Mouse (Mus musculus) testis, adult 2 months (tissue): ENCODE measurements around the gene Slc35b2. TPM values are rescaled to one million over a fixed set of nuclear protein-coding genes. Genes with fewer than 3 reads are reported as not detected.

ENCODE experiments used
- H3K27ac ChIP-seq: fragments of 200-500 bp; 2 replicates; pipeline ENCODE4 v1.5.1; 2012; ENCODE audit warnings: low read depth, low read length; ENCODE audit not compliant: control insufficient read depth, insufficient read depth
- H3K27me3 ChIP-seq: fragments of 200-500 bp; 2 replicates; pipeline ENCODE4 v1.6.1; 2012; ENCODE audit warnings: mild to moderate bottlenecking, low read length, moderate library complexity; ENCODE audit not compliant: control insufficient read depth, insufficient read depth
- H3K36me3 ChIP-seq: fragments of 200-500 bp; 2 replicates; pipeline ENCODE4 v1.6.1; 2012; ENCODE audit warnings: mild to moderate bottlenecking, low read length; ENCODE audit not compliant: control insufficient read depth, insufficient read depth
- H3K4me1 ChIP-seq: fragments of 200-500 bp; 2 replicates; pipeline ENCODE4 v1.6.1; 2012; ENCODE audit warnings: low read length; ENCODE audit not compliant: control insufficient read depth, insufficient read depth
- H3K4me3 ChIP-seq: fragments of 200-500 bp; 2 replicates; pipeline ENCODE4 v1.5.1; 2012; ENCODE audit warnings: low read depth, mild to moderate bottlenecking, low read length, moderate library complexity, mixed read lengths; ENCODE audit not compliant: control insufficient read depth
- CTCF ChIP-seq: fragments of 200-500 bp; IDR thresholded peaks from 2 replicates; pipeline ENCODE4 v1.5.1; 2012; ENCODE audit warnings: low read depth, mild to moderate bottlenecking, inconsistent platforms, low read length, moderate library complexity; ENCODE audit not compliant: control insufficient read depth, insufficient read depth, insufficient replicate concordance
- POLR2A ChIP-seq: fragments of 200-500 bp; IDR thresholded peaks from 2 replicates; pipeline ENCODE4 v1.6.1; 2012; ENCODE audit warnings: low read depth, mild to moderate bottlenecking, inconsistent platforms, low read length, moderate library complexity; ENCODE audit not compliant: control insufficient read depth
- polyA plus RNA-seq: library from polyadenylated mRNA; depleted of rRNA; stranded (reverse); fragments of >200 nt; gene quantifications from 2 replicates; pipeline ENCODE4 v1.2.3, GENCODE M21; 2012; rRNA removed

Slc35b2 gene
- polyA plus RNA-seq, 1 experiment, result 26.6 TPM

GRCm38 (mm10) chr17:45606992-45607879 is 43.6 kb downstream of the Slc35b2 start:
- Histone ChIP-seq H3K36me3 (no peaks in the 10 kb centered on the region), H3K27ac (peak overlapping the region; percentile 72)

DNA sequence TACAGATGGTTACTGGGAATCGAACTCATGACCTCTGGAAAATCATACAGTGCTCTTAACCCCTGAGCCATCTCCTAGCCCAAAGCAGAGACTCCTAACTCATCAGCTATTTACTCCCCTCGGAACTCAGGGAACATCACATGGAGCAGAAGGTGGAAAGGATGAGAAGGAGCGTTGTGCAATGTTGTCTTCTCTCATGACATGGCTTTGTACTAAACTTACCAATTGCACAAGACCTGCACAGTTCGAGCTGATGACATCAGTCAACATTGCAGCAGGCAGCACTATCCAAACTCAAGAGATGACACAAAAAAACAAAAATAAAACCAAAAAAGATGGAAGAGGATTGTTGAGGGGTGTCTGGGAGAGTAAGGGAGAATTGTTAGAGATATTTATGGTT is 44.7 kb downstream of the Slc35b2 start:
- no peak overlapping the region for H3K4me3 ChIP-seq
- no peaks in the 10 kb centered on the region for H3K4me1 ChIP-seq
- H3K27ac ChIP-seq, result no peak overlapping the region
- no peaks in the 10 kb centered on the region for H3K36me3 ChIP-seq
- no peak for TF ChIP-seq CTCF
- no peak for TF ChIP-seq POLR2A
- no peaks in the 10 kb centered on the region for H3K27me3 ChIP-seq

More at GRCm38 (mm10) chr17:45606992-45607879, 43.6 kb downstream of the Slc35b2 start:
- TF ChIP-seq POLR2A (no peak), CTCF (no peak)
- peaks cover 1% of the 10 kb centered on the region for H3K4me1 ChIP-seq
- no peaks in the 10 kb centered on the region for H3K27me3 ChIP-seq
- H3K4me3 ChIP-seq, result no peak overlapping the region

GRCm38 (mm10) chr17:45610144-45610866 is 46.6 kb downstream of the Slc35b2 start:
- H3K4me1 ChIP-seq, result no peaks in the 10 kb centered on the region
- no peaks in the 10 kb centered on the region for H3K27me3 ChIP-seq
- peak overlapping the region; percentile 58; the same call in 1 of the 2 replicates for H3K27ac ChIP-seq
- no peak overlapping the region for H3K4me3 ChIP-seq
- no peak for TF ChIP-seq CTCF
- no peaks in the 10 kb centered on the region for H3K36me3 ChIP-seq

DNA sequence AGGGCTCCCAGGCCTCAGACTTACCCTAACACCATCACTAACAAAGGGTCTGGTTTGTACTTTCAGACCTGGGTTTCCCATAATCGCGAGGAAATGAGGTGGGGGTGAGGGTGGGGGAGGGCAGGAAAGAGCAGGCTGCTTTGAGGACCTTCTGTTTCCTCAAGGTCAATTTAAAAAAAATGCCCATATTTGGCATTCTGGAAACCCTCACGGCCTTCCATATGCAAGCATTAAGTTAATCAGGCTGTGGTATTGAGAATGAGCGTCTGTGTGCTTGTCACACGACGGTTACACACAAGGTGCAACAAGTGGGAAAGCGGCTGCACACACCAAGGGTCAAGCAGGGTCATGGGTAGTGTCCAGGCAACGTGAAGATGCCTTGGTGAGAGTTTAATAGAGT is 48.3 kb downstream of the Slc35b2 start:
- Histone ChIP-seq H3K36me3 (no peaks in the 10 kb centered on the region), H3K27ac (no peak overlapping the region), H3K4me3 (no peak overlapping the region), H3K27me3 (no peaks in the 10 kb centered on the region), H3K4me1 (no peaks in the 10 kb centered on the region)
- TF ChIP-seq CTCF, result no peak
- no peak for TF ChIP-seq POLR2A

DNA sequence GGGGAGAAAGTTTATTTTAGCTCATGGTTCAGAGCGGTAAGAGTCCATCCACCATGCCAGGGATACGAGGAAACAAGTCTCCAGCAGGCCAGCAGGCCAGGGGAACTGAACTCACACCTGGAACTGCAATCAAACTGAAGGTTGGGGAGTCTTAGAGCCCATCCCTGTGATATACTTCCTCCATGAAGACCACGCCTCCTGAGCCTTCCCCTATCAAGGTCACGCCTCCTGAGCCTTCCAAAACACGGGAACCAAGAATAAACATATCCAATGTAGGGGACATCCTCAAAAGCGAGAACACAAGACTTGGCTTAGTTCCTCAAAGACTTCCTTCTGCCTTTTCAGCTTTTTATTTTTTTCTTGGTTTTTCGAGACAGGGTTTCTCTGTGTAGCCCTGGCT is 49.2 kb downstream of the Slc35b2 start:
- Histone ChIP-seq H3K27me3 (no peaks in the 10 kb centered on the region), H3K36me3 (no peaks in the 10 kb centered on the region), H3K27ac (no peak overlapping the region), H3K4me1 (peaks cover under 1% of the 10 kb centered on the region; the same call in 1 of the 2 replicates), H3K4me3 (no peak overlapping the region)
- TF ChIP-seq POLR2A, result no peak

DNA sequence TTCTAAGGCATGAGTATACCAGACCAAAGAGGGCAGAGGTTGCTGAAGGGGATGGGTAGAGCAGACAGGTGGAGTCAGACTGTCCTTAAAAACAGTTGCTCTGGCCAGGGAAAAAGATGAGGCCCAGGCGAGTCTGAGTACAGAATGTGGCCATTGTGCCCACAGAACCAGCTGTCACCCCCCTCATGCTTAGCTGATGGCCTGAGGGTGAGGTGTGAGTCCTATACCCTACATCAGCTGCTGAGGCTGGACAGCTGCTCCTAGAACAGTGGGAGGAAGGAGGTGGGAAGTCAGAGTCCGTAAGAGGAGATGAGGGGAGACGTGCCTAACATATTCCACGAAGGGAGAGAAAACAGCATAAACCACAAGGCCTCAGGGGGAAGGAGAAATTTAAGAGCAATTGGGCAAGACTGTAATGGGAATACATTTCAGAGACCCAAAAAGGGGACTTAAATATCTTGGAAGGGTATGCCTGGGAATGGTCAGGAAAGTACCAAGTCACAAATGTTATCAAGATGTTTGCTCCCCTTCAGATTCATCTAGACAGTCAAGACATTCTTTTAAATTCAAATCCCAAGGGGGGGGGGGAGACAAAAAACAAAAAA is 52.5 kb downstream of the Slc35b2 start:
- Histone ChIP-seq H3K27ac (no peak overlapping the region), H3K36me3 (no peaks in the 10 kb centered on the region), H3K27me3 (no peaks in the 10 kb centered on the region), H3K4me1 (peaks cover 14% of the 10 kb centered on the region), H3K4me3 (no peak overlapping the region)
- no peak for TF ChIP-seq POLR2A
- no peak for TF ChIP-seq CTCF

- Histone ChIP-seq H3K4me3 (no peak overlapping the region), H3K27me3 (no peaks in the 10 kb centered on the region), H3K36me3 (no peaks in the 10 kb centered on the region), H3K4me1 (peaks cover 14% of the 10 kb centered on the region), H3K27ac (no peak overlapping the region)
- no peak for TF ChIP-seq CTCF
- TF ChIP-seq POLR2A, result no peak
These were observed 53.0 kb downstream of the Slc35b2 start for GRCm38 (mm10) chr17:45616679-45617078.

Other genes starting within 250 kb of the Slc35b2 start
- 9.3 and 9.8 TPM in 2 replicates for gene Cdc5l, start 130.1 kb upstream of the Slc35b2 start, polyA plus RNA-seq
- 22.7 and 23.3 TPM in 2 replicates for gene Spats1, start 88.5 kb upstream of the Slc35b2 start, polyA plus RNA-seq
- gene Aars2, start 57.0 kb upstream of the Slc35b2 start, polyA plus RNA-seq, result 19.3 and 23.4 TPM in 2 replicates
- gene Tcte1, start 40.4 kb upstream of the Slc35b2 start, polyA plus RNA-seq, result 261 and 281 TPM in 2 replicates
- 0.35 and 0.37 TPM in 2 replicates for gene Tmem151b, start 14.2 kb upstream of the Slc35b2 start, polyA plus RNA-seq
- 0.83 and 0.95 TPM in 2 replicates for gene Nfkbie, start 8.2 kb upstream of the Slc35b2 start, polyA plus RNA-seq
- 99.1 and 109 TPM in 2 replicates for gene Hsp90ab1, start 9.4 kb downstream of the Slc35b2 start, polyA plus RNA-seq
- 138 and 143 TPM in 2 replicates for gene Slc29a1, start 35.7 kb downstream of the Slc35b2 start, polyA plus RNA-seq
- gene Mymx, start 38.2 kb downstream of the Slc35b2 start, polyA plus RNA-seq, result 3.4 and 4.4 TPM in 2 replicates
- 28.2 and 28.4 TPM in 2 replicates for gene Capn11, start 95.5 kb downstream of the Slc35b2 start, polyA plus RNA-seq
- 15.4 and 18.8 TPM in 2 replicates for gene Mrpl14, start 122.4 kb downstream of the Slc35b2 start, polyA plus RNA-seq
- 5.4 and 6.4 TPM in 2 replicates for gene Tmem63b, start 123.0 kb downstream of the Slc35b2 start, polyA plus RNA-seq
- gene 1600014C23Rik, start 170.0 kb downstream of the Slc35b2 start, polyA plus RNA-seq, result 0.36 and 0.79 TPM in 2 replicates